In the genomic region with DNA sequence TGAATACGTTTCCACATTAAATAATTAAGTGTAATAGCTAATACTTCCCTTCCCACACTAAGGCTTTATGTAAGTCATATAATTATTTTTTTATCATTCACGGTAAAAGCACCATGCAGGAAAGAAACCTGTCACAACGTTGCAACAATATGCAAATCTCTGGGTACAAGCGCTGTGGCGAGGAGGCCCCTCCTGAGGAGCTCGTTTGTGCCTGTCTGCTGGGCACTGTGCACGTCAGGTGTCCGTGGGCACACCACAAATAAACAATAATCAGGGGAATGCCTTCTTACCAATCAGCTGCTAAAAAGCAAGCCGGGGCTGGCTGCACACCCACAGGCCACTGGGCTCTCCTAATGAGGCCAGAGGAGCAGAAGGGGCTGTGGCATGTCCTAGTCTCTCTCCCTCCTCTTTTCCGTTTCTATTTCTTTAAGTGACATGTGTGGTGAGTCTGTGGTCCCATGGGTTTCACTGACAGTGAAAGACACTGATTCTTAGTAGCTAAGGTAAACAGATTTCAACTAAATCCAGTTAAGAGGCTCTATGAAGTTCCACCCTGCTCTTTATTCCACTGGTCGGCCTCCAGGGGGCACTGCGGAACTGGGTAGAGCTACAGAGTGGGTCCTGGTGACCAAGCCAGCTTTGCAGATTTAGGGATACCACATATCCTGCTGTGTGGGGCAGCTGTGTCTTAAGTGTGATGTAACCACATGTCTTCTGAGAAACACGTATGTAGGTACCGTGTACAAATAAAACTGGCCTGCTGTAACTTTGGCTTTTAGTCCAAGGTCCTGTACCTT, we compare ENCODE assay signal across 9 mouse cellular contexts.
DNase-seq lines count a peak whose midpoint lies in the region; ATAC-seq and TF ChIP-seq lines count a peak whose summit lies in the region.
"Had no signal": no experiment of that assay in that cellular context is flagged by ENCODE, and none has a peak within 500 bp of the region (broad histone marks: within the 10 kb centered on the region; RNA-seq: fewer than 3 reads in every experiment).

No protein-coding gene starts in this region.

- H3K4me1 ChIP-seq in forebrain, embryonic 12.5 days: no peaks in the 10 kb centered on the region
- no peaks in the 10 kb centered on the region for H3K4me1 ChIP-seq in hindbrain, embryonic 11.5 days (replicated peaks; ENCODE audit: control insufficient read depth, insufficient read depth, low read length)
- no peaks in the 10 kb centered on the region for H3K4me1 ChIP-seq in midbrain, embryonic 10.5 days
- H3K4me1 ChIP-seq: limb, embryonic 15.5 days had no signal

- DNase-seq in R1 (ENCODE audit: low read depth, low spot score): peak; percentile 62
- peak; percentile 68 for DNase-seq in c-Kit-positive CD71-positive TER-119-negative erythroid progenitor cells, embryonic 14.5 days (ENCODE audit: low read depth)
- DNase-seq in hindbrain, embryonic 11.5 days (ENCODE audit: low spot score): peak; percentile 85
- peak; percentile 73 to 84 for DNase-seq in left cerebral cortex, adult 2 months (ENCODE audit: extremely low spot score in 1 of 2, low spot score in 2 of 2)
- peak; percentile 73 for DNase-seq in midbrain, embryonic 10.5 days (ENCODE audit: low spot score)
- DNase-seq in spleen, adult 12 weeks (ENCODE audit: low spot score): peak; percentile 11

- intact Hi-C loops in left cerebral cortex, adult 2 months (cut with DNase I): loop anchor here (1.0 to 10.0 kb wide), 3 partner anchors 278 to 551 kb away; a partner anchor contains a TSS

- no peaks in the 10 kb centered on the region for H3K36me3 ChIP-seq in forebrain, embryonic 12.5 days (replicated peaks)
- no peaks in the 10 kb centered on the region for H3K36me3 ChIP-seq in hindbrain, embryonic 11.5 days (ENCODE audit: control insufficient read depth, insufficient read depth, low read length)
- H3K36me3 ChIP-seq in midbrain, embryonic 10.5 days: no peaks in the 10 kb centered on the region

- ATAC-seq in forebrain, embryonic 12.5 days (ENCODE audit: low FRiP score): peak; percentile 74; the same call in 1 of the 2 replicates
- ATAC-seq in hindbrain, embryonic 11.5 days (ENCODE audit: low FRiP score): peak; percentile 53
- no peak for ATAC-seq in inflammation-experienced regulatory T-cells, adult 6 months

- peak; percentile 91 for TF ChIP-seq CTCF in left cerebral cortex, adult 2 months (IDR thresholded peaks at IDR 0.05)

- H3K9me3 ChIP-seq in forebrain, embryonic 12.5 days: no peaks in the 10 kb centered on the region
- H3K9me3 ChIP-seq in hindbrain, embryonic 11.5 days (ENCODE audit: control insufficient read depth, low read length): no peaks in the 10 kb centered on the region
- H3K9me3 ChIP-seq in midbrain, embryonic 10.5 days (replicated peaks): no peaks in the 10 kb centered on the region
- H3K9me3 ChIP-seq: limb, embryonic 15.5 days had no signal

- H3K4me2 ChIP-seq in forebrain, embryonic 12.5 days: no peak overlapping the region
- no peak overlapping the region for H3K4me2 ChIP-seq in hindbrain, embryonic 11.5 days (replicated peaks; ENCODE audit: low read depth, low read length)
- H3K4me2 ChIP-seq: limb, embryonic 15.5 days had no signal

- H3K9ac ChIP-seq in forebrain, embryonic 12.5 days: no peak overlapping the region
- no peak overlapping the region for H3K9ac ChIP-seq in hindbrain, embryonic 11.5 days (ENCODE audit: low read depth, low read length)
- H3K9ac ChIP-seq: limb, embryonic 15.5 days had no signal

- 41% methylated on average over 14 of the region's 14 CpGs for WGBS in forebrain, embryonic 12.5 days
- WGBS in hindbrain, embryonic 11.5 days: 55% methylated on average over 14 of the region's 14 CpGs
- WGBS in midbrain, embryonic 10.5 days: 56% methylated on average over 14 of the region's 14 CpGs

- H3K4me3 ChIP-seq in forebrain, embryonic 12.5 days (replicated peaks): no peak overlapping the region
- no peak overlapping the region for H3K4me3 ChIP-seq in hindbrain, embryonic 11.5 days (ENCODE audit: low read depth, low read length)
- H3K4me3 ChIP-seq in left cerebral cortex, adult 2 months: no peak overlapping the region
- no peak overlapping the region for H3K4me3 ChIP-seq in midbrain, embryonic 10.5 days
- H3K4me3 ChIP-seq: limb, embryonic 15.5 days had no signal

- no peak overlapping the region for H3K27ac ChIP-seq in forebrain, embryonic 12.5 days
- H3K27ac ChIP-seq in hindbrain, embryonic 11.5 days (ENCODE audit: low read depth, low read length): no peak overlapping the region
- no peak overlapping the region for H3K27ac ChIP-seq in left cerebral cortex, adult 2 months
- H3K27ac ChIP-seq in midbrain, embryonic 10.5 days (replicated peaks): no peak overlapping the region
- H3K27ac ChIP-seq: limb, embryonic 15.5 days had no signal

- H3K27me3 ChIP-seq in forebrain, embryonic 12.5 days: no peaks in the 10 kb centered on the region; the same call in 1 of the 2 replicates
- H3K27me3 ChIP-seq in hindbrain, embryonic 11.5 days (ENCODE audit: control insufficient read depth, insufficient read depth, low read length): no peaks in the 10 kb centered on the region
- H3K27me3 ChIP-seq in midbrain, embryonic 10.5 days (ENCODE audit: low read depth, poor library complexity, severe bottlenecking): no peaks in the 10 kb centered on the region
- H3K27me3 ChIP-seq: limb, embryonic 15.5 days had no signal

Comparison
In these comparisons a context has a peak if more than half of its experiments do, and no peak if none do; other contexts are left out.
1. DNase-seq: peak in every context shown above with its lines; median percentile 85 in hindbrain, embryonic 11.5 days; 78 in left cerebral cortex, adult 2 months; 73 in midbrain, embryonic 10.5 days; 68 in c-Kit-positive CD71-positive TER-119-negative erythroid progenitor cells, embryonic 14.5 days; 62 in R1; 11 in spleen, adult 12 weeks.